In genomic region chr1:91839557-91839956, GRCm38 (mm10) we compare ENCODE assay signal across 22 mouse cellular contexts. TPM values are rescaled to one million over a fixed set of nuclear protein-coding genes. Genes with fewer than 3 reads are reported as not detected.
A peak's percentile ranks its signal among the peaks of the same experiment; 100 is the strongest.
DNase-seq lines count a peak whose midpoint lies in the region; ATAC-seq and TF ChIP-seq lines count a peak whose summit lies in the region.
"Had no signal": no experiment of that assay in that cellular context is flagged by ENCODE, and none has a peak within 500 bp of the region (broad histone marks: within the 10 kb centered on the region; RNA-seq: fewer than 3 reads in every experiment).

No protein-coding gene starts in this region.

- WGBS in kidney, postnatal 0 days = 46% methylated on average over 6 of the region's 6 CpGs
- 34% methylated on average over 6 of the region's 6 CpGs for WGBS in kidney, embryonic 16.5 days
- WGBS in limb, embryonic 10.5 days = 76% methylated on average over 6 of the region's 6 CpGs
- 45% methylated on average over 6 of the region's 6 CpGs for WGBS in limb, embryonic 14.5 days
- 93% methylated on average over 6 of the region's 6 CpGs for WGBS in midbrain, embryonic 10.5 days

- H3K9me3 ChIP-seq in kidney, postnatal 0 days (replicated peaks; ENCODE audit: low read length) = no peaks in the 10 kb centered on the region
- H3K9me3 ChIP-seq in kidney, embryonic 16.5 days (ENCODE audit: low read length) = no peaks in the 10 kb centered on the region
- H3K9me3 ChIP-seq in limb, embryonic 10.5 days (replicated peaks) = no peaks in the 10 kb centered on the region
- no peaks in the 10 kb centered on the region for H3K9me3 ChIP-seq in limb, embryonic 14.5 days (ENCODE audit: control insufficient read depth, low read length)
- no peaks in the 10 kb centered on the region for H3K9me3 ChIP-seq in midbrain, embryonic 10.5 days (replicated peaks)
- H3K9me3 ChIP-seq: embryonic facial prominence, embryonic 15.5 days; forebrain, embryonic 10.5 days; hindbrain, embryonic 10.5 days had no signal

- 0 out of 2 replicates have a peak, but pooled peaks cover 2% of the 10 kb centered on the region for H3K4me1 ChIP-seq in kidney, postnatal 0 days (replicated peaks; ENCODE audit: insufficient read depth, low read length)
- peaks cover 17% of the 10 kb centered on the region for H3K4me1 ChIP-seq in kidney, embryonic 16.5 days (ENCODE audit: insufficient read depth, low read length)
- peaks cover 57% of the 10 kb centered on the region for H3K4me1 ChIP-seq in limb, embryonic 10.5 days
- peaks cover 26% of the 10 kb centered on the region for H3K4me1 ChIP-seq in limb, embryonic 14.5 days (ENCODE audit: control insufficient read depth, insufficient read depth, low read length)
- peaks cover 14% of the 10 kb centered on the region; the same call in 1 of the 2 replicates for H3K4me1 ChIP-seq in midbrain, embryonic 10.5 days

- peak; percentile 25 for DNase-seq in kidney, postnatal 0 days (ENCODE audit: low spot score)
- DNase-seq in layer of hippocampus, postnatal 14 days (ENCODE audit: low spot score in 2 of 2) = peak; percentile 13 to 14
- no peak for DNase-seq in layer of hippocampus, adult 11-12 months (ENCODE audit: low spot score)
- DNase-seq in limb, embryonic 10.5 days (ENCODE audit: low spot score) = no peak
- DNase-seq in limb, embryonic 14.5 days (ENCODE audit: low spot score) = no peak
- DNase-seq in midbrain, embryonic 10.5 days (ENCODE audit: low spot score) = no peak
- DNase-seq: adrenal gland, postnatal 10 days; cerebellum, adult 11 months; cerebellum, adult 8-10 months; cerebellum, postnatal 14 days; embryo, embryonic 11 days; gastrocnemius, postnatal 10 days; heart, adult 2 months had no signal

- no peak overlapping the region for H3K27ac ChIP-seq in kidney, postnatal 0 days
- H3K27ac ChIP-seq in kidney, embryonic 16.5 days (ENCODE audit: low read length) = no peak overlapping the region
- peak overlapping the region; percentile 65 for H3K27ac ChIP-seq in limb, embryonic 10.5 days
- H3K27ac ChIP-seq in limb, embryonic 14.5 days (replicated peaks; ENCODE audit: low read depth, low read length) = no peak overlapping the region
- H3K27ac ChIP-seq in midbrain, embryonic 10.5 days (replicated peaks) = no peak overlapping the region
- H3K27ac ChIP-seq: embryonic facial prominence, embryonic 15.5 days; forebrain, embryonic 10.5 days; heart, adult 2 months; hindbrain, embryonic 10.5 days; hindbrain, embryonic 14.5 days had no signal

- no peaks in the 10 kb centered on the region for H3K27me3 ChIP-seq in kidney, postnatal 0 days (ENCODE audit: insufficient read depth, low read length)
- 0 out of 2 replicates have a peak, but pooled peaks cover 4% of the 10 kb centered on the region for H3K27me3 ChIP-seq in kidney, embryonic 16.5 days (ENCODE audit: insufficient read depth, low read length)
- no peaks in the 10 kb centered on the region for H3K27me3 ChIP-seq in limb, embryonic 10.5 days (ENCODE audit: low read depth, poor library complexity, severe bottlenecking)
- H3K27me3 ChIP-seq in limb, embryonic 14.5 days (ENCODE audit: control insufficient read depth, insufficient read depth, low read length) = no peaks in the 10 kb centered on the region
- no peaks in the 10 kb centered on the region for H3K27me3 ChIP-seq in midbrain, embryonic 10.5 days (ENCODE audit: low read depth, poor library complexity, severe bottlenecking)
- H3K27me3 ChIP-seq: embryonic facial prominence, embryonic 15.5 days; heart, embryonic 12.5 days had no signal

- no peaks in the 10 kb centered on the region for H3K36me3 ChIP-seq in kidney, postnatal 0 days (ENCODE audit: insufficient read depth, low read length)
- H3K36me3 ChIP-seq in kidney, embryonic 16.5 days (ENCODE audit: insufficient read depth, low read length) = no peaks in the 10 kb centered on the region
- H3K36me3 ChIP-seq in limb, embryonic 10.5 days = peaks cover 23% of the 10 kb centered on the region
- no peaks in the 10 kb centered on the region for H3K36me3 ChIP-seq in limb, embryonic 14.5 days (ENCODE audit: control insufficient read depth, insufficient read depth, low read length)
- no peaks in the 10 kb centered on the region for H3K36me3 ChIP-seq in midbrain, embryonic 10.5 days
- H3K36me3 ChIP-seq: forebrain, embryonic 10.5 days; heart, embryonic 12.5 days; hindbrain, embryonic 10.5 days had no signal

- no peak for TF ChIP-seq CTCF in kidney, postnatal 0 days (IDR thresholded peaks at IDR 0.05; ENCODE audit: low read depth)

- no peak overlapping the region for H3K4me3 ChIP-seq in kidney, postnatal 0 days (replicated peaks; ENCODE audit: low read depth, low read length)
- no peak overlapping the region for H3K4me3 ChIP-seq in kidney, embryonic 16.5 days (ENCODE audit: low read length)
- H3K4me3 ChIP-seq in limb, embryonic 10.5 days = no peak overlapping the region
- H3K4me3 ChIP-seq in limb, embryonic 14.5 days (replicated peaks; ENCODE audit: low read length) = no peak overlapping the region
- no peak overlapping the region for H3K4me3 ChIP-seq in midbrain, embryonic 10.5 days
- H3K4me3 ChIP-seq: embryonic facial prominence, embryonic 15.5 days; erythroblast, embryonic 14.5 days; forebrain, embryonic 10.5 days; heart, adult 2 months; heart, embryonic 12.5 days; hindbrain, embryonic 10.5 days had no signal

- TF ChIP-seq POLR2A in limb, embryonic 14.5 days (IDR thresholded peaks at IDR 0.05; ENCODE audit: borderline replicate concordance, extremely low read depth, insufficient read depth, insufficient read length) = no peak

- no peak for ATAC-seq in kidney, postnatal 0 days (replicated peaks; ENCODE audit: low FRiP score, low read depth)
- ATAC-seq in kidney, embryonic 16.5 days (ENCODE audit: low FRiP score, low TSS enrichment) = no peak
- ATAC-seq in limb, embryonic 14.5 days (ENCODE audit: low FRiP score, low read depth) = 0 out of 2 replicates have a peak, but pooled peaks have one; percentile 27
- ATAC-seq: forebrain, embryonic 14.5 days had no signal

- H3K9ac ChIP-seq in kidney, postnatal 0 days (ENCODE audit: low read depth, low read length) = no peak overlapping the region
- no peak overlapping the region for H3K9ac ChIP-seq in kidney, embryonic 16.5 days (replicated peaks; ENCODE audit: low read length)
- no peak overlapping the region for H3K9ac ChIP-seq in limb, embryonic 14.5 days (ENCODE audit: low read depth, low read length, severe bottlenecking)
- H3K9ac ChIP-seq: embryonic facial prominence, embryonic 15.5 days; heart, embryonic 12.5 days; hindbrain, embryonic 14.5 days had no signal

- H3K4me2 ChIP-seq in kidney, postnatal 0 days (ENCODE audit: low read length) = no peak overlapping the region
- no peak overlapping the region for H3K4me2 ChIP-seq in kidney, embryonic 16.5 days (replicated peaks; ENCODE audit: low read depth, low read length)
- no peak overlapping the region for H3K4me2 ChIP-seq in limb, embryonic 14.5 days (replicated peaks; ENCODE audit: low read depth, low read length, severe bottlenecking)
- H3K4me2 ChIP-seq: embryonic facial prominence, embryonic 15.5 days; heart, embryonic 12.5 days; hindbrain, embryonic 14.5 days had no signal

RNA-seq across cellular contexts. Expression of gene Twist2, which starts 38.3 kb away (rescaled TPM):
- polyA plus RNA-seq in kidney, postnatal 0 days (2015; fragmentation: Nextera tagmentation; extraction: Ambion mirVana) = 4.4 TPM in 2 replicates
- 8.3 TPM in 2 replicates for polyA plus RNA-seq in kidney, embryonic 16.5 days (2015; fragmentation: Nextera tagmentation; extraction: Ambion mirVana)
- 1 to 10 TPM; 1.9 to 2.5 TPM for total RNA-seq in layer of hippocampus, postnatal 14 days (2021)
- 40.2 and 47.3 TPM in 2 replicates for polyA plus RNA-seq in limb, embryonic 10.5 days (2016; fragmentation: Nextera tagmentation; extraction: Ambion mirVana)
- 240 and 337 TPM in 2 replicates for polyA plus RNA-seq in limb, embryonic 14.5 days (2012; rRNA removed)
- polyA plus RNA-seq in limb, embryonic 14.5 days (2014; fragmentation: Nextera tagmentation; extraction: Ambion mirVana) = 80.8 and 81.8 TPM in 2 replicates
- 9.4 and 12.3 TPM in 2 replicates for polyA plus RNA-seq in midbrain, embryonic 10.5 days (2016; fragmentation: Nextera tagmentation; extraction: Ambion mirVana)
- total RNA-seq: common myeloid progenitor, adult 5-6 weeks had no signal
- polyA plus RNA-seq: erythroblast, embryonic 14.5 days had no signal

Comparison
In these comparisons a context has a peak if more than half of its experiments do, and no peak if none do; other contexts are left out.
1. DNase-seq: peak in kidney, postnatal 0 days (single experiment) and layer of hippocampus, postnatal 14 days (2 of 2); none in layer of hippocampus, adult 11-12 months (single experiment), limb, embryonic 10.5 days (single experiment), limb, embryonic 14.5 days (single experiment) and midbrain, embryonic 10.5 days (single experiment).